Comparison of ENCODE assay signal across 10 mouse cellular contexts in the genomic region with DNA sequence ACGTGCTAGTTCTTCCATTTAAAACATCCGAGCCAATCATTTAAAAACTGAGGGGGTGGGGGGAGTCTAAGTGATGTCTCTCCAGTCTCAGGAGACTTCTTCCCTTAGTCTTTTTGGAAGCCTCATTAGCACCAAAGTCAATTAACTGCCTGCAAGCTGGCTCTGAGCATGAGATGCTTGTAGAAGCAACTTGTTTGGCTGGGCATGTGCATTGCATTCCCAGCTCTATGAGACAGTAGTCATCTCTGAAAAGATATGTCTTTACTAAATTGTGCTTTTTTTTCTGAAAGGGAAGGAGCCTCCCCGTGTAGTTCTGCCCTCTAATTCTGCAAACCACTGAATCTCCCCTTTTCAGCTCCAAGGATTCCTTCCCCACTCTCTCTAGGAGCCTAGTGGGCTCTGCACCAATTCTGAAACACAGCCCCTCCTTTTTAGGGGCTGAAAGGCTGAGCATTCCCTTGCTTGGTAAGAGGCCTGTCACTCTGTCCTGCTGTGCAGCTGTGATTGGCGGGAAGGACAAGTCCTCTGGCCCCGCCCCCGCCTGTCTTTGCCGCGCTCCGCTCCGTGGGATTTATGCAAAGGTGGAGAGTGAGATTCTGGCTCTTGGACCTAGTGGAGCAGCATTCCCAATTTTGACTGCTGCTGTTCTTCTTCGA. TPM values are rescaled to one million over a fixed set of nuclear protein-coding genes. Genes with fewer than 3 reads are reported as not detected.
DNase-seq lines count a peak whose midpoint lies in the region; ATAC-seq and TF ChIP-seq lines count a peak whose summit lies in the region.
"Had no signal": no experiment of that assay in that cellular context is flagged by ENCODE, and none has a peak within 500 bp of the region (broad histone marks: within the 10 kb centered on the region; RNA-seq: fewer than 3 reads in every experiment).

A gene (plus strand): TSS at position 591 of the 656 bp plus-strand sequence.

- no peaks in the 10 kb centered on the region for H3K36me3 ChIP-seq in intestine, embryonic 14.5 days (ENCODE audit: control insufficient read depth, insufficient read depth, low read length)
- no peaks in the 10 kb centered on the region for H3K36me3 ChIP-seq in intestine, postnatal 0 days (ENCODE audit: control insufficient read depth, insufficient read depth)
- no peaks in the 10 kb centered on the region for H3K36me3 ChIP-seq in embryonic facial prominence, embryonic 12.5 days
- H3K36me3 ChIP-seq in midbrain, embryonic 12.5 days = no peaks in the 10 kb centered on the region

- no peak within 1 kb of the TSS for H3K27ac ChIP-seq in intestine, embryonic 14.5 days (ENCODE audit: low read depth)
- H3K27ac ChIP-seq in intestine, postnatal 0 days (ENCODE audit: low read depth, low read length) = no peak within 1 kb of the TSS
- H3K27ac ChIP-seq in embryonic facial prominence, embryonic 12.5 days = no peak within 1 kb of the TSS
- H3K27ac ChIP-seq in midbrain, embryonic 12.5 days (replicated peaks) = no peak within 1 kb of the TSS

- no peaks in the 10 kb centered on the region for H3K9me3 ChIP-seq in intestine, embryonic 14.5 days (ENCODE audit: control insufficient read depth, low read length)
- no peaks in the 10 kb centered on the region for H3K9me3 ChIP-seq in intestine, postnatal 0 days (ENCODE audit: control insufficient read depth)
- no peaks in the 10 kb centered on the region for H3K9me3 ChIP-seq in embryonic facial prominence, embryonic 12.5 days
- no peaks in the 10 kb centered on the region for H3K9me3 ChIP-seq in midbrain, embryonic 12.5 days

- H3K4me3 ChIP-seq in intestine, embryonic 14.5 days (ENCODE audit: low read depth, low read length) = no peak within 1 kb of the TSS
- no peak within 1 kb of the TSS for H3K4me3 ChIP-seq in intestine, postnatal 0 days (ENCODE audit: low read depth, low read length)
- 0 out of 2 replicates have a peak within 1 kb of the TSS, but pooled peaks have one; percentile 16 for H3K4me3 ChIP-seq in embryonic facial prominence, embryonic 12.5 days
- peak within 1 kb of the TSS; percentile 40 for H3K4me3 ChIP-seq in midbrain, embryonic 12.5 days

- no peak within 1 kb of the TSS for H3K9ac ChIP-seq in intestine, embryonic 14.5 days (ENCODE audit: low read length)
- H3K9ac ChIP-seq in intestine, postnatal 0 days (ENCODE audit: low read depth, low read length) = no peak within 1 kb of the TSS
- H3K9ac ChIP-seq in embryonic facial prominence, embryonic 12.5 days = no peak within 1 kb of the TSS
- H3K9ac ChIP-seq in midbrain, embryonic 12.5 days (replicated peaks) = no peak within 1 kb of the TSS; the same call in 1 of the 2 replicates

- ATAC-seq in intestine, embryonic 14.5 days (replicated peaks; ENCODE audit: low FRiP score, low TSS enrichment, low read depth) = peak; percentile 27; the same call in 1 of the 2 replicates
- no peak for ATAC-seq in intestine, postnatal 0 days
- peak; percentile 75; the same call in 1 of the 2 replicates for ATAC-seq in embryonic facial prominence, embryonic 12.5 days (ENCODE audit: insufficient number of reproducible peaks, insufficient read depth, low FRiP score, low TSS enrichment)
- ATAC-seq in midbrain, embryonic 12.5 days (ENCODE audit: low FRiP score, low read depth) = peak; percentile 99
- ATAC-seq in erythroid progenitor cell, adult 5-6 weeks (replicated peaks; ENCODE audit: low FRiP score, poor library complexity, severe bottlenecking) = no peak
- ATAC-seq: Patski had no signal

- WGBS in intestine, embryonic 14.5 days = 17% methylated on average over 11 of the region's 11 CpGs
- WGBS in intestine, postnatal 0 days = 14% methylated on average over 11 of the region's 11 CpGs
- 13% methylated on average over 11 of the region's 11 CpGs for WGBS in embryonic facial prominence, embryonic 12.5 days
- 14% methylated on average over 11 of the region's 11 CpGs for WGBS in midbrain, embryonic 12.5 days

- H3K27me3 ChIP-seq in intestine, embryonic 14.5 days (replicated peaks; ENCODE audit: control insufficient read depth, insufficient read depth, low read length) = no peaks in the 10 kb centered on the region
- H3K27me3 ChIP-seq in intestine, postnatal 0 days (replicated peaks; ENCODE audit: control insufficient read depth, insufficient read depth, low read length) = no peaks in the 10 kb centered on the region
- no peaks in the 10 kb centered on the region for H3K27me3 ChIP-seq in embryonic facial prominence, embryonic 12.5 days
- no peaks in the 10 kb centered on the region for H3K27me3 ChIP-seq in midbrain, embryonic 12.5 days
- H3K27me3 ChIP-seq: Patski had no signal

- H3K4me1 ChIP-seq in intestine, embryonic 14.5 days (replicated peaks; ENCODE audit: control insufficient read depth, insufficient read depth, low read length) = no peaks in the 10 kb centered on the region
- H3K4me1 ChIP-seq in intestine, postnatal 0 days (replicated peaks; ENCODE audit: control insufficient read depth, insufficient read depth, low read length) = no peaks in the 10 kb centered on the region
- H3K4me1 ChIP-seq in embryonic facial prominence, embryonic 12.5 days = 0 out of 2 replicates have a peak, but pooled peaks cover 5% of the 10 kb centered on the region
- H3K4me1 ChIP-seq in midbrain, embryonic 12.5 days = peaks cover 7% of the 10 kb centered on the region; the same call in 1 of the 2 replicates

- DNase-seq in intestine, embryonic 14.5 days (ENCODE audit: low spot score) = peak; percentile 50
- peak; percentile 21 to 24 for DNase-seq in layer of hippocampus, adult 18-20 months (ENCODE audit: low spot score in 2 of 2)
- peak; percentile 53 for DNase-seq in telencephalon, adult 2 months (ENCODE audit: low read depth, low spot score)
- no peak for DNase-seq in spleen, postnatal 36 days (ENCODE audit: low spot score in 2 of 2)

- peak within 1 kb of the TSS; percentile 26 for H3K4me2 ChIP-seq in intestine, embryonic 14.5 days (ENCODE audit: low read length)
- H3K4me2 ChIP-seq in intestine, postnatal 0 days (replicated peaks; ENCODE audit: low read depth) = no peak within 1 kb of the TSS
- H3K4me2 ChIP-seq in embryonic facial prominence, embryonic 12.5 days (replicated peaks) = peak within 1 kb of the TSS; percentile 48
- peak within 1 kb of the TSS; percentile 69 for H3K4me2 ChIP-seq in midbrain, embryonic 12.5 days (replicated peaks)

- no peak for TF ChIP-seq CTCF in intestine, postnatal 0 days (IDR thresholded peaks at IDR 0.05; ENCODE audit: low read depth)

RNA-seq across cellular contexts. Expression of the gene that starts here (rescaled TPM):
- 0.03 TPM in 1 of 2 replicates, not detected in the other for polyA plus RNA-seq in intestine, embryonic 14.5 days (2014; fragmentation: Nextera tagmentation; extraction: Ambion mirVana)
- not detected in 2 replicates for polyA plus RNA-seq in intestine, postnatal 0 days (2015; fragmentation: Nextera tagmentation; extraction: Ambion mirVana)
- polyA plus RNA-seq in embryonic facial prominence, embryonic 12.5 days (2016; fragmentation: Nextera tagmentation; extraction: Ambion mirVana) = 0.08 and 0.13 TPM in 2 replicates
- total RNA-seq in layer of hippocampus, adult 18-20 months (2021) = 1 to 10 TPM; 2.1 to 3.2 TPM
- polyA plus RNA-seq in midbrain, embryonic 12.5 days (2016; fragmentation: Nextera tagmentation; extraction: Ambion mirVana) = 0.10 and 0.20 TPM in 2 replicates
- not detected in 2 replicates for total RNA-seq in erythroid progenitor cell, adult 5-6 weeks (2015; ENCODE audit: low replicate concordance)
- total RNA-seq in erythroid progenitor cell, adult 5-6 weeks (2017; ENCODE audit: low replicate concordance) = not detected in 2 replicates
- total RNA-seq: liver, adult 2 months had no signal
- polyA plus RNA-seq: liver, adult 2 months; Patski had no signal

Comparison
In these comparisons a context has a peak if more than half of its experiments do, and no peak if none do; other contexts are left out.
1. Peak in DNase-seq, ATAC-seq and H3K4me2 ChIP-seq in intestine, embryonic 14.5 days; RNA of the gene not detected or under 1 TPM.
2. Peak in ATAC-seq, H3K4me3 ChIP-seq and H3K4me2 ChIP-seq in embryonic facial prominence, embryonic 12.5 days; RNA of the gene not detected or under 1 TPM.
3. Peak in ATAC-seq, H3K4me3 ChIP-seq and H3K4me2 ChIP-seq in midbrain, embryonic 12.5 days; RNA of the gene not detected or under 1 TPM.
4. DNase-seq: peak in layer of hippocampus, adult 18-20 months (2 of 2) and telencephalon, adult 2 months (single experiment); none in spleen, postnatal 36 days (0 of 2).